Mouse (Mus musculus): ENCODE results near the gene Specc1.

DNA sequence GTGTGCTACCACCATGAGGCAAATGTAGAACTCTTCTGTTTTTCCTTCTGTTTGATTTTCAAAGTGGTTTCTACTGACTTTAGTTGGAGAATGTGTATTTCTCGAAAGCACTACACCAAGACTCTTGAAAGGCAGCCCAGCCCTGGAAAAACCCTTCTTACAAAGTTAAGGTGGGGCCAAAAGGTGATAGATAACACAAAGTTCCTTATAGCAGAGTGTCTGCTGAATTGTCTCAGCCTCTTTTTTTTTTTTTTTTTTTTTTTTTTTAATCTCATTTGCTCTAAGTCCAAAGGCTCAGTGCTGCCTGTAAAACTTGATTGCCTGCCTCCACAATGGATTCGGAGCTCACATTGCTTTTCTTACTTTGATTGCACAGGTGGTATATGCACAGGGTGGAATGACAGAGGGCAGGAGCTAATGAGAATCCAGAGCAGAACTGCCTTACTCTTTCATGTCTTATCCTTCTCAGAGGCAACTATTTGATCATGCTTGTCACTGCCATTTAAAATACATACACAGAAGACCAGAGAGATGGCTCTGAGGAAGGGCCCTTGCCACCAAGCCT, 150.8 kb downstream of the Specc1 start:
- no peak for TF ChIP-seq POLR2A (IDR thresholded peaks at IDR 0.05; ENCODE audit: low read depth, low read length)
- TF ChIP-seq CTCF (IDR thresholded peaks at IDR 0.05; ENCODE audit: extremely low read depth, insufficient read depth, insufficient read length, insufficient replicate concordance): no peak

Data from spleen, adult 2 months (tissue).